Mouse (Mus musculus): ENCODE measurements at regions not wholly inside any gene's neighbourhood (a gene's known extent, or its start where the extent isn't known, plus 50 kb on each side); places are given as distances from the start of the nearest gene placed in this dataset.
A peak's percentile ranks its signal among the peaks of the same experiment; 100 is the strongest.

DNA sequence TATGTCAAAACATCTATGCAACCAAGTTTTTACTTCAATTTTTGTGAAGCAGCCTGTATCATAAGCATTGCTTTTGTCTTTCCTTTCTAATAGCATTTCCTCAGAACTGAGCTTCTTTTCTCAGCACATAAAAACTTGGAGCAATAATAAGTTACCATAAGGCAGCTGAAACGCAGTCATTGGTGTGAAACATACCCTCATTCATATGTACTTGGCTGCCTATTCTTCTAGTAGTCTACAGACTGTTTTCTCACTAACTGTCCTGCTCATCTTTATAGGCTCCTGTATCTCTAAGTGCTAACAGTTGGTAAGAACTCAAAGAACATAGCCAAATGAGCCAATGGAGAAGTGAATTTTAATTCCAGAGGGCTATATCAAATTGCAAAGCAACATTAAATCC, 454.6 kb upstream of the Ptprd start:
- H3K4me2 ChIP-seq, result no peak overlapping the region
- 83% methylated on average over 1 of the region's 1 CpGs for WGBS
- no peaks in the 10 kb centered on the region for H3K27me3 ChIP-seq
- H3K27ac ChIP-seq, result no peak overlapping the region
- H3K9ac ChIP-seq, result no peak overlapping the region
- H3K36me3 ChIP-seq (ENCODE audit: poor library complexity, severe bottlenecking), result no peaks in the 10 kb centered on the region
- no peaks in the 10 kb centered on the region for H3K9me3 ChIP-seq (replicated peaks)
- no peak overlapping the region for H3K4me3 ChIP-seq
- peak; percentile 48; the same call in 1 of the 2 replicates for ATAC-seq
- no peaks in the 10 kb centered on the region for H3K4me1 ChIP-seq

DNA sequence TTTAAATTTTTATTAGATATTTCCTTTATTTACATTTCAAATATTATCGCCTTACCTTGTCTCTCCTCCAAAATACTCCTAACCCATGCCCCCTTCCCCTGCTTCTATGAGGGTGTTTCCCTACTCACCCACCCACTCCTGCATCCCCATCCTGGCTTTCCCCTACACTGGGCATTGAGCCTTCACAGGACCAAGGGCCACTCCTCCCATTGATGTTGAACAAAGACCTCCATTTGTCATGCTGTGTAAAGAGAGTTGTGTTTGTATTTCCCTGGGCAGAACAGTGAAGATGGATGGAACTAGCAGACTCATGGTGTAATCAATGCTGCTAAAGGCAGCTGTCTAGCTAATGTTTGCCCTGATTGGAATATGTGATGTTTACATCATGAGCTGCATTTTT, 431.0 kb upstream of the Ptprd start:
- Histone ChIP-seq H3K9ac (no peak overlapping the region), H3K27me3 (no peaks in the 10 kb centered on the region), H3K4me2 (no peak overlapping the region), H3K4me1 (no peaks in the 10 kb centered on the region), H3K27ac (no peak overlapping the region), H3K36me3 (ENCODE audit: poor library complexity, severe bottlenecking) (no peaks in the 10 kb centered on the region), H3K9me3 (replicated peaks) (no peaks in the 10 kb centered on the region), H3K4me3 (no peak overlapping the region)
- 92% methylated on average over 1 of the region's 1 CpGs for WGBS
- no peak for ATAC-seq

DNA sequence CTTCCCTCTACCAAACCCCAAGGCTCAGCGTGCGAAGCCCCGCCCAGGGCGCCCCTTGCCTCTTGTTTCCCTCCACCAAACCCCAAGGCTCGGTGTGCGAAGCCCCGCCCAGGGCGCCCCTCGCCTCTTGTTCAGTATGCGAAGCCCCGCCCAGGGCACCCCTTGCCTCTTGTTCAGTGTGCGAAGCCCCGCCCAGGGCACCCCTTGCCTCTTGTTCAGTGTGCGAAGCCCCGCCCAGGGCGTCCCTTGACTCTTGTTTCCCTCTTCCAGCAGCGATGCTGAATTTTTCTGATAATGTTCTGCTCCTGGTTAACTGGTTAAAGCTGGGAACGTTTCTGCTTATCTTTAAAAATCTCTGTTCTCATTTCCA, 394.7 kb upstream of the Ptprd start:
- Histone ChIP-seq H3K4me1 (0 out of 2 replicates have a peak, but pooled peaks cover 6% of the 10 kb centered on the region), H3K27ac (no peak overlapping the region), H3K9ac (no peak overlapping the region), H3K36me3 (ENCODE audit: poor library complexity, severe bottlenecking) (no peaks in the 10 kb centered on the region), H3K4me2 (peak overlapping the region; percentile 57), H3K27me3 (no peaks in the 10 kb centered on the region), H3K9me3 (replicated peaks) (no peaks in the 10 kb centered on the region), H3K4me3 (peak overlapping the region; percentile 33)
- peak; percentile 87 for ATAC-seq
- WGBS, result 14% methylated on average over 18 of the region's 18 CpGs

DNA sequence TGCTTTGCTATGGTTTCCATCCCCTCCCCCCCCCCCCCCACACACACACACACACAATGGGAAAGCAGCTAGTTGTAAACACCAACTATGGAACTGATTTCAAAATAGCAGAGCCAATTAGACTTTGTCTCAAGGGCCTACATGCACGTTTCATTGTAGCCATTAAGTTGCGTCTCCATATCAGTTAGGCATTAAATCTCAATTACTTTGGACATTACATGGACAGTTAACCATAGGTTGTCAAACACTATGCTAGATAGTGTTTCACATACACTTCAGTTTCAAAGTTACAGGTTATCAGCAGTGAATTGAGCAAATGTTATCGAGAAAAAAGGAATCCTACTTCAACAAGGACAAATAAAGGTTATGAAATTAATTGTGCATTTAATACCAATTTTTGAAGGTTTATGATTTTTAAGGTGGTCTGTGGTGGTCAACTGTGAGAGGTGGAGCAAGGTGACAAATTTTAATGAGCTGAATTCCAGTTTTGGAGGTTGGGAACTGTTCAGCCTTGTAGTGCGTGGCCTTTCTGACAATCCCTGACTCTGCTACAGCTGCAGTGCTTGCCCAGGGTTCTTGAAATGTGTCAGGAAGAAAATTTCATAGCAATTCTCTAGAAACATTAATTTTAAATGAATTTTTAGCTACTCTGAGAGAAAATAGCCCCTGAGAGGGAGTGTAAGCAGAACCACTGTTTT, 394.2 kb upstream of the Ptprd start:
- Histone ChIP-seq H3K9me3 (replicated peaks) (no peaks in the 10 kb centered on the region), H3K4me2 (peak overlapping the region; percentile 57), H3K4me1 (0 out of 2 replicates have a peak, but pooled peaks cover 6% of the 10 kb centered on the region), H3K4me3 (peak overlapping the region; percentile 33), H3K36me3 (ENCODE audit: poor library complexity, severe bottlenecking) (no peaks in the 10 kb centered on the region), H3K27me3 (no peaks in the 10 kb centered on the region), H3K27ac (no peak overlapping the region), H3K9ac (no peak overlapping the region)
- 86% methylated on average over 4 of the region's 4 CpGs for WGBS
- peak; percentile 53 for ATAC-seq

DNA sequence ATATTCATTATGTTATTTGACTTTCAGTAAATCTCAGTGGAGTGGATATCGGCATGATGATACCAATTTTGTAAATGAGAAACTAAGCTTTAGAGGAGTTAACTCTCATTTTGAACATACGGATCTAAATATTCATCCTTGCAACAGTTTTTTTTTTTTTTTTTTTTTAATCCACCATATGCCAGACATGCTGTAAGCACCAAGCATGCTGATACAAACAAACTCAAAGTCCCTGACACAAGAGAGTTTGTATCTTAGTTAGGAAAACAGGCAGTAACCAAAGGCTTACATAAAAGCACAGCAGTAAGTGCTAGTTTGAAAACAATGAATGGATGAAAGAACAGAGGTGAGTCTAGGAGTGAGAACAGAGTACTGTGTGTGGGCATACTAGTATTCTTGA, 369.8 kb upstream of the Ptprd start:
- no peaks in the 10 kb centered on the region for H3K9me3 ChIP-seq (replicated peaks)
- H3K27ac ChIP-seq, result no peak overlapping the region
- H3K27me3 ChIP-seq, result no peaks in the 10 kb centered on the region
- no peaks in the 10 kb centered on the region for H3K4me1 ChIP-seq
- no peaks in the 10 kb centered on the region for H3K36me3 ChIP-seq (ENCODE audit: poor library complexity, severe bottlenecking)
- H3K9ac ChIP-seq, result no peak overlapping the region
- WGBS, result 89% methylated on average over 2 of the region's 2 CpGs
- no peak overlapping the region for H3K4me2 ChIP-seq
- H3K4me3 ChIP-seq, result no peak overlapping the region
- ATAC-seq, result peak; percentile 30; the same call in 1 of the 2 replicates

DNA sequence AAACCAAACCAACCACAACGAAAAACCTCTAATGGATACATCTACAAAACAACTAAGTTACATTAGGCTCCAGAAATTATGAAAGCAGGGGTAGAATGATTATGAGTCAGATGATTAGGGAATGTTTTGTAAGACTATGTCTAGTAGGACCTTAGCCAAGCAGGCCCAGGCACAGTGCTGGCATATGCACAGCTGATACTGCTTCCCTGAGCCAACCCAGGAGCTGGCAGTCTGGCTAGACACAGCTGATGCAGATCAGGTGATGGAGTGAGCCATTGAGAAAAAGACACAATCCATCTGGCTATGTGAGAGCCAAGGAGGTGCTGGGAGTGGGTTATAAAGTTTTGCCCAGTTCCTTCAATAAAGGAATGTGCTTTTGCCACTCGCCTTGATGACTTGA, 353.6 kb upstream of the Ptprd start:
- Histone ChIP-seq H3K9ac (no peak overlapping the region), H3K9me3 (replicated peaks) (no peaks in the 10 kb centered on the region), H3K4me2 (no peak overlapping the region), H3K4me1 (no peaks in the 10 kb centered on the region), H3K27me3 (no peaks in the 10 kb centered on the region), H3K36me3 (ENCODE audit: poor library complexity, severe bottlenecking) (no peaks in the 10 kb centered on the region), H3K4me3 (no peak overlapping the region), H3K27ac (no peak overlapping the region)
- no peak; the same call in 1 of the 2 replicates for ATAC-seq
- WGBS, result 86% methylated on average over 2 of the region's 2 CpGs
